Comparison of ENCODE assay signal across 19 mouse cellular contexts in the genomic region with DNA sequence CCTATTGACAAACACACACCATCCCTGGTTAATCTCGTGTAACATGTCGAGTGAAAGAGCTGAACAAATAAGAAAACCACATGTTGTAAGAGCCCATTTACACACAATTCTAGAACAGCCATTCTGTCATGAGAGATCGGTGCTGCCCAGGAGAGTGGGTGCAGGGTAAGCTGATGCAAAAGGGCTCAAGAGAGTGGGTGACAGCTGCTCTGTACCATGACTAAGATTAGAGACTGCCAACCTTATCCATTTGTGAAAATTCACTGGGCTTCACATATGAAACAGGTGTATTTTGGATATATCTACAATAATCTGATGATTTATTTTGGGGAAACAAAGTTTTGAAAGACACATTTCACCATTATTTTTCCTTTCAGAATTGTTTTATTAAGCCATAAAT. TPM values are rescaled to one million over a fixed set of nuclear protein-coding genes. Genes with fewer than 3 reads are reported as not detected.
"Had no signal": no experiment of that assay in that cellular context is flagged by ENCODE, and none has a peak within 500 bp of the region (broad histone marks: within the 10 kb centered on the region; RNA-seq: fewer than 3 reads in every experiment).

No protein-coding gene starts in this region.

- H3K4me3 ChIP-seq: neural tube, embryonic 13.5 days; neural tube, embryonic 15.5 days; stomach, embryonic 15.5 days had no signal

- H3K4me2 ChIP-seq: neural tube, embryonic 13.5 days; neural tube, embryonic 15.5 days; stomach, embryonic 15.5 days had no signal

- H3K27me3 ChIP-seq: neural tube, embryonic 13.5 days; neural tube, embryonic 15.5 days; stomach, embryonic 15.5 days had no signal

- DNase-seq: retina, postnatal 1 day; right cerebral cortex, adult 18-20 months; right cerebral cortex, postnatal 14 days; right cerebral cortex, postnatal 25 days; right cerebral cortex, postnatal 4 days; spleen, adult 18-20 months; thymus, adult 18-20 months; thymus, adult 2 months; thymus, postnatal 14 days; thymus, postnatal 25 days; thymus, postnatal 36 days; thymus, postnatal 4 days had no signal

- H3K36me3 ChIP-seq: neural tube, embryonic 13.5 days; neural tube, embryonic 15.5 days; stomach, embryonic 15.5 days had no signal

RNA-seq across cellular contexts. Expression of a gene that starts 37.6 kb away (rescaled TPM):
- total RNA-seq: neutrophil, adult 5-6 weeks had no signal
- polyA plus RNA-seq: neural tube, embryonic 13.5 days; neural tube, embryonic 14.5 days; spleen, adult 2 months; thymus, adult 2 months; thymus, postnatal 0 days had no signal
